ENCODE assay signal across 12 mouse cellular contexts in genomic region chr6:127375711-127376199, GRCm38 (mm10).
DNase-seq lines count a peak whose midpoint lies in the region; ATAC-seq lines count a peak whose summit lies in the region.
"Had no signal": no experiment of that assay in that cellular context is flagged by ENCODE, and none has a peak within 500 bp of the region (broad histone marks: within the 10 kb centered on the region; RNA-seq: fewer than 3 reads in every experiment).

No protein-coding gene starts in this region.

- H3K27ac ChIP-seq in forebrain, embryonic 14.5 days (ENCODE audit: low read depth, low read length) = no peak overlapping the region
- H3K27ac ChIP-seq in forebrain, embryonic 15.5 days (replicated peaks) = no peak overlapping the region
- peak overlapping the region; percentile 45; the same call in 1 of the 2 replicates for H3K27ac ChIP-seq in embryonic facial prominence, embryonic 13.5 days
- no peak overlapping the region for H3K27ac ChIP-seq in liver, embryonic 12.5 days
- H3K27ac ChIP-seq: embryonic facial prominence, embryonic 12.5 days; layer of hippocampus, adult 2 months had no signal

- no peak overlapping the region for H3K9ac ChIP-seq in forebrain, embryonic 14.5 days (ENCODE audit: low read length)
- H3K9ac ChIP-seq in forebrain, embryonic 15.5 days (replicated peaks) = no peak overlapping the region
- H3K9ac ChIP-seq in embryonic facial prominence, embryonic 13.5 days = no peak overlapping the region
- H3K9ac ChIP-seq in liver, embryonic 12.5 days = no peak overlapping the region
- H3K9ac ChIP-seq: embryonic facial prominence, embryonic 12.5 days had no signal

- H3K36me3 ChIP-seq in forebrain, embryonic 14.5 days (ENCODE audit: control insufficient read depth, insufficient read depth, low read length) = no peaks in the 10 kb centered on the region
- no peaks in the 10 kb centered on the region for H3K36me3 ChIP-seq in forebrain, embryonic 15.5 days
- no peaks in the 10 kb centered on the region for H3K36me3 ChIP-seq in megakaryocyte, embryonic 14.5 days (replicated peaks; ENCODE audit: low read length)
- H3K36me3 ChIP-seq in embryonic facial prominence, embryonic 13.5 days = no peaks in the 10 kb centered on the region
- no peaks in the 10 kb centered on the region for H3K36me3 ChIP-seq in liver, embryonic 12.5 days
- H3K36me3 ChIP-seq: embryonic facial prominence, embryonic 12.5 days had no signal

- DNase-seq in forebrain, embryonic 14.5 days (ENCODE audit: low spot score) = peak; percentile 55
- no peak for DNase-seq in adrenal gland, postnatal 25 days
- DNase-seq: thymus, adult 2 months had no signal

- H3K4me1 ChIP-seq in forebrain, embryonic 14.5 days (ENCODE audit: control insufficient read depth, insufficient read depth, low read length) = peaks cover 8% of the 10 kb centered on the region
- peaks cover 12% of the 10 kb centered on the region for H3K4me1 ChIP-seq in forebrain, embryonic 15.5 days
- peaks cover 10% of the 10 kb centered on the region for H3K4me1 ChIP-seq in megakaryocyte, embryonic 14.5 days
- peaks cover 32% of the 10 kb centered on the region for H3K4me1 ChIP-seq in embryonic facial prominence, embryonic 13.5 days
- peaks cover 10% of the 10 kb centered on the region; the same call in 1 of the 2 replicates for H3K4me1 ChIP-seq in liver, embryonic 12.5 days

- 0 out of 2 replicates have a peak, but pooled peaks have one; percentile 24 for ATAC-seq in forebrain, embryonic 14.5 days
- no peak for ATAC-seq in forebrain, embryonic 15.5 days (replicated peaks)
- no peak for ATAC-seq in megakaryocyte, adult 5-6 weeks (ENCODE audit: poor library complexity, severe bottlenecking)
- ATAC-seq in embryonic facial prominence, embryonic 13.5 days (ENCODE audit: insufficient number of reproducible peaks, insufficient read depth, low FRiP score, low TSS enrichment, low read depth) = 0 out of 2 replicates have a peak, but pooled peaks have one; percentile 27
- peak; percentile 79 for ATAC-seq in megakaryocyte progenitor cell, adult 5-6 weeks (replicated peaks; ENCODE audit: poor library complexity)
- ATAC-seq in liver, embryonic 12.5 days = no peak

- H3K9me3 ChIP-seq in forebrain, embryonic 14.5 days (replicated peaks; ENCODE audit: control insufficient read depth, low read length) = no peaks in the 10 kb centered on the region
- no peaks in the 10 kb centered on the region for H3K9me3 ChIP-seq in forebrain, embryonic 15.5 days
- no peaks in the 10 kb centered on the region for H3K9me3 ChIP-seq in megakaryocyte, embryonic 14.5 days
- H3K9me3 ChIP-seq in embryonic facial prominence, embryonic 13.5 days = no peaks in the 10 kb centered on the region
- H3K9me3 ChIP-seq in liver, embryonic 12.5 days (replicated peaks) = no peaks in the 10 kb centered on the region
- H3K9me3 ChIP-seq: embryonic facial prominence, embryonic 12.5 days had no signal

- no peak overlapping the region for H3K4me3 ChIP-seq in forebrain, embryonic 14.5 days (ENCODE audit: low read depth, low read length)
- H3K4me3 ChIP-seq in forebrain, embryonic 15.5 days = no peak overlapping the region
- H3K4me3 ChIP-seq in megakaryocyte, embryonic 14.5 days (replicated peaks) = peak overlapping the region; percentile 28
- no peak overlapping the region for H3K4me3 ChIP-seq in embryonic facial prominence, embryonic 13.5 days
- H3K4me3 ChIP-seq in liver, embryonic 12.5 days = no peak overlapping the region
- H3K4me3 ChIP-seq: embryonic facial prominence, embryonic 12.5 days; layer of hippocampus, adult 2 months; myocyte had no signal

- no peak overlapping the region for H3K4me2 ChIP-seq in forebrain, embryonic 14.5 days (ENCODE audit: low read length)
- H3K4me2 ChIP-seq in forebrain, embryonic 15.5 days (replicated peaks) = no peak overlapping the region
- H3K4me2 ChIP-seq in embryonic facial prominence, embryonic 13.5 days = no peak overlapping the region
- H3K4me2 ChIP-seq in liver, embryonic 12.5 days = no peak overlapping the region
- H3K4me2 ChIP-seq: embryonic facial prominence, embryonic 12.5 days had no signal

- H3K27me3 ChIP-seq in forebrain, embryonic 14.5 days (replicated peaks; ENCODE audit: control insufficient read depth, insufficient read depth, low read length) = no peaks in the 10 kb centered on the region
- H3K27me3 ChIP-seq in forebrain, embryonic 15.5 days = no peaks in the 10 kb centered on the region
- peaks cover 49% of the 10 kb centered on the region for H3K27me3 ChIP-seq in megakaryocyte, embryonic 14.5 days (replicated peaks)
- no peaks in the 10 kb centered on the region for H3K27me3 ChIP-seq in embryonic facial prominence, embryonic 13.5 days
- H3K27me3 ChIP-seq in liver, embryonic 12.5 days (replicated peaks) = no peaks in the 10 kb centered on the region; the same call in none of the 2 replicates
- H3K27me3 ChIP-seq: embryonic facial prominence, embryonic 12.5 days had no signal

- WGBS in forebrain, embryonic 14.5 days = 56% methylated on average over 8 of the region's 8 CpGs
- 56% methylated on average over 8 of the region's 8 CpGs for WGBS in forebrain, embryonic 15.5 days
- 48% methylated on average over 8 of the region's 8 CpGs for WGBS in embryonic facial prominence, embryonic 13.5 days
- 58% methylated on average over 8 of the region's 8 CpGs for WGBS in liver, embryonic 12.5 days (ENCODE audit: insufficient replicate concordance)

Comparison
In these comparisons a context has a peak if more than half of its experiments do, and no peak if none do; other contexts are left out.
1. ATAC-seq: peak in forebrain, embryonic 14.5 days (single experiment), embryonic facial prominence, embryonic 13.5 days (single experiment) and megakaryocyte progenitor cell, adult 5-6 weeks (single experiment); none in forebrain, embryonic 15.5 days (single experiment), megakaryocyte, adult 5-6 weeks (single experiment) and liver, embryonic 12.5 days (single experiment).